ENCODE assay signal across 11 mouse cellular contexts in genomic region chr4:136934746-136935613, GRCm38 (mm10). TPM values are rescaled to one million over a fixed set of nuclear protein-coding genes. Genes with fewer than 3 reads are reported as not detected.
DNase-seq lines count a peak whose midpoint lies in the region; ATAC-seq and TF ChIP-seq lines count a peak whose summit lies in the region.
"Had no signal": no experiment of that assay in that cellular context is flagged by ENCODE, and none has a peak within 500 bp of the region (broad histone marks: within the 10 kb centered on the region; RNA-seq: fewer than 3 reads in every experiment).

No protein-coding gene starts in this region.

- H3K36me3 ChIP-seq in heart, postnatal 0 days (replicated peaks; ENCODE audit: control insufficient read depth, insufficient read depth, low read length), result no peaks in the 10 kb centered on the region
- H3K36me3 ChIP-seq in midbrain, embryonic 10.5 days, result no peaks in the 10 kb centered on the region
- H3K36me3 ChIP-seq in midbrain, embryonic 13.5 days, result peaks cover 3% of the 10 kb centered on the region; the same call in 1 of the 2 replicates
- no peaks in the 10 kb centered on the region for H3K36me3 ChIP-seq in forebrain, embryonic 16.5 days (ENCODE audit: control insufficient read depth, insufficient read depth)
- H3K36me3 ChIP-seq in stomach, embryonic 15.5 days, result no peaks in the 10 kb centered on the region
- H3K36me3 ChIP-seq: hindbrain, embryonic 15.5 days had no signal

- WGBS in heart, postnatal 0 days, result 27% methylated on average over 18 of the region's 18 CpGs
- 52% methylated on average over 18 of the region's 18 CpGs for WGBS in midbrain, embryonic 10.5 days
- WGBS in midbrain, embryonic 13.5 days, result 45% methylated on average over 18 of the region's 18 CpGs
- WGBS in forebrain, embryonic 16.5 days, result 44% methylated on average over 18 of the region's 18 CpGs
- 42% methylated on average over 18 of the region's 18 CpGs for WGBS in stomach, embryonic 15.5 days

- no peak for DNase-seq in heart, postnatal 0 days (ENCODE audit: low spot score)
- DNase-seq in heart, postnatal 36 days, result no peak
- DNase-seq in midbrain, embryonic 10.5 days (ENCODE audit: low spot score), result no peak
- no peak for DNase-seq in right cerebral cortex, postnatal 36 days (ENCODE audit: low spot score in 2 of 2)
- no peak for DNase-seq in left cerebral cortex, adult 9 months (ENCODE audit: low spot score in 2 of 2)

- no peak overlapping the region for H3K27ac ChIP-seq in heart, postnatal 0 days (ENCODE audit: low read depth)
- peak overlapping the region; percentile 60 for H3K27ac ChIP-seq in midbrain, embryonic 10.5 days (replicated peaks)
- H3K27ac ChIP-seq in midbrain, embryonic 13.5 days, result no peak overlapping the region
- no peak overlapping the region for H3K27ac ChIP-seq in forebrain, embryonic 16.5 days (ENCODE audit: low read length)
- no peak overlapping the region for H3K27ac ChIP-seq in stomach, embryonic 15.5 days
- H3K27ac ChIP-seq: hindbrain, embryonic 15.5 days; macrophage had no signal

- H3K9me3 ChIP-seq in heart, postnatal 0 days (replicated peaks; ENCODE audit: control insufficient read depth, low read length), result no peaks in the 10 kb centered on the region
- no peaks in the 10 kb centered on the region for H3K9me3 ChIP-seq in midbrain, embryonic 10.5 days (replicated peaks)
- H3K9me3 ChIP-seq in midbrain, embryonic 13.5 days, result no peaks in the 10 kb centered on the region
- H3K9me3 ChIP-seq in forebrain, embryonic 16.5 days (ENCODE audit: control insufficient read depth, low read length), result no peaks in the 10 kb centered on the region
- no peaks in the 10 kb centered on the region for H3K9me3 ChIP-seq in stomach, embryonic 15.5 days
- H3K9me3 ChIP-seq: hindbrain, embryonic 15.5 days had no signal

- intact Hi-C loops in heart, postnatal 36 days (cut with DNase I), result no loop called here

- H3K4me3 ChIP-seq in heart, postnatal 0 days (ENCODE audit: low read depth, low read length), result no peak overlapping the region
- no peak overlapping the region for H3K4me3 ChIP-seq in midbrain, embryonic 10.5 days
- no peak overlapping the region for H3K4me3 ChIP-seq in midbrain, embryonic 13.5 days (replicated peaks)
- no peak overlapping the region for H3K4me3 ChIP-seq in forebrain, embryonic 16.5 days (replicated peaks; ENCODE audit: low read length)
- H3K4me3 ChIP-seq in stomach, embryonic 15.5 days (replicated peaks), result no peak overlapping the region
- H3K4me3 ChIP-seq: hindbrain, embryonic 15.5 days had no signal

- H3K27me3 ChIP-seq in heart, postnatal 0 days (ENCODE audit: control insufficient read depth, insufficient read depth, low read length), result peaks cover 53% of the 10 kb centered on the region
- H3K27me3 ChIP-seq in midbrain, embryonic 10.5 days (ENCODE audit: low read depth, poor library complexity, severe bottlenecking), result peaks cover 100% of the 10 kb centered on the region
- H3K27me3 ChIP-seq in midbrain, embryonic 13.5 days, result peaks cover 83% of the 10 kb centered on the region
- no peaks in the 10 kb centered on the region for H3K27me3 ChIP-seq in forebrain, embryonic 16.5 days (replicated peaks; ENCODE audit: control insufficient read depth, insufficient read depth, low read length)
- H3K27me3 ChIP-seq in stomach, embryonic 15.5 days (replicated peaks), result 0 out of 2 replicates have a peak, but pooled peaks cover 3% of the 10 kb centered on the region

- H3K4me1 ChIP-seq in heart, postnatal 0 days (ENCODE audit: control insufficient read depth, insufficient read depth), result no peaks in the 10 kb centered on the region
- H3K4me1 ChIP-seq in midbrain, embryonic 10.5 days, result peaks cover 23% of the 10 kb centered on the region
- H3K4me1 ChIP-seq in midbrain, embryonic 13.5 days (replicated peaks), result peaks cover 14% of the 10 kb centered on the region
- 0 out of 2 replicates have a peak, but pooled peaks cover 2% of the 10 kb centered on the region for H3K4me1 ChIP-seq in forebrain, embryonic 16.5 days (replicated peaks; ENCODE audit: control insufficient read depth, insufficient read depth, low read length)
- H3K4me1 ChIP-seq in stomach, embryonic 15.5 days, result peaks cover 6% of the 10 kb centered on the region
- H3K4me1 ChIP-seq: hindbrain, embryonic 15.5 days had no signal

- no peak for TF ChIP-seq CTCF in heart, postnatal 0 days (IDR thresholded peaks at IDR 0.05; ENCODE audit: low read depth)

- H3K4me2 ChIP-seq in heart, postnatal 0 days (ENCODE audit: low read depth, low read length), result no peak overlapping the region
- H3K4me2 ChIP-seq in midbrain, embryonic 13.5 days (replicated peaks), result no peak overlapping the region
- H3K4me2 ChIP-seq in forebrain, embryonic 16.5 days (ENCODE audit: low read length), result no peak overlapping the region
- H3K4me2 ChIP-seq in stomach, embryonic 15.5 days, result no peak overlapping the region
- H3K4me2 ChIP-seq: hindbrain, embryonic 15.5 days had no signal

- no peak overlapping the region for H3K9ac ChIP-seq in heart, postnatal 0 days (replicated peaks; ENCODE audit: low read depth, low read length)
- H3K9ac ChIP-seq in midbrain, embryonic 13.5 days (replicated peaks), result no peak overlapping the region
- no peak overlapping the region for H3K9ac ChIP-seq in forebrain, embryonic 16.5 days (replicated peaks; ENCODE audit: low read depth, low read length)
- H3K9ac ChIP-seq in stomach, embryonic 15.5 days, result no peak overlapping the region
- H3K9ac ChIP-seq: hindbrain, embryonic 15.5 days had no signal

- peak; percentile 21; the same call in 1 of the 2 replicates for ATAC-seq in heart, postnatal 0 days (ENCODE audit: insufficient read depth, low read depth)
- ATAC-seq in midbrain, embryonic 13.5 days, result no peak
- ATAC-seq in forebrain, embryonic 16.5 days, result peak; percentile 72
- ATAC-seq in stomach, embryonic 15.5 days (ENCODE audit: insufficient read depth, low FRiP score, low read depth), result 0 out of 2 replicates have a peak, but pooled peaks have one; percentile 28

- no peak for TF ChIP-seq EP300 in heart, postnatal 0 days (IDR thresholded peaks at IDR 0.05; ENCODE audit: low read depth)

RNA-seq across cellular contexts. Expression of gene Epha8, which starts 21.6 kb away (rescaled TPM):
- total RNA-seq in heart, postnatal 0 days (2014; rRNA removed; ENCODE audit: low replicate concordance), result 0.08 and 0.19 TPM in 2 replicates
- not detected in 2 replicates for polyA plus RNA-seq in heart, postnatal 0 days (2015; fragmentation: Nextera tagmentation; extraction: Ambion mirVana)
- not detected for total RNA-seq in heart, postnatal 36 days (2021)
- polyA plus RNA-seq in midbrain, embryonic 10.5 days (2016; fragmentation: Nextera tagmentation; extraction: Ambion mirVana), result 3.9 and 6.9 TPM in 2 replicates
- polyA plus RNA-seq in midbrain, embryonic 13.5 days (2015; fragmentation: Nextera tagmentation; extraction: Ambion mirVana), result 11.4 and 16.0 TPM in 2 replicates
- 3.7 and 6.7 TPM in 2 replicates for polyA plus RNA-seq in forebrain, embryonic 16.5 days (2015; fragmentation: Nextera tagmentation; extraction: Ambion mirVana)
- 0.95 and 1.0 TPM in 2 replicates for polyA plus RNA-seq in stomach, embryonic 15.5 days (2015; fragmentation: Nextera tagmentation; extraction: Ambion mirVana)
- total RNA-seq: CH12.LX had no signal
- polyA plus RNA-seq: macrophage had no signal

RNA-seq across cellular contexts. Expression of gene C1qa, which starts 36.4 kb away (rescaled TPM):
- total RNA-seq in heart, postnatal 0 days (2014; rRNA removed; ENCODE audit: low replicate concordance), result 40.9 and 50.6 TPM in 2 replicates
- 25.9 and 27.6 TPM in 2 replicates for polyA plus RNA-seq in heart, postnatal 0 days (2015; fragmentation: Nextera tagmentation; extraction: Ambion mirVana)
- 10 to 100 TPM; 41.8 to 69.2 TPM for total RNA-seq in heart, postnatal 36 days (2021)
- 4.9 and 9.1 TPM in 2 replicates for polyA plus RNA-seq in midbrain, embryonic 10.5 days (2016; fragmentation: Nextera tagmentation; extraction: Ambion mirVana)
- polyA plus RNA-seq in midbrain, embryonic 13.5 days (2015; fragmentation: Nextera tagmentation; extraction: Ambion mirVana), result 14.4 and 16.5 TPM in 2 replicates
- polyA plus RNA-seq in forebrain, embryonic 16.5 days (2015; fragmentation: Nextera tagmentation; extraction: Ambion mirVana), result 16.8 and 24.6 TPM in 2 replicates
- polyA plus RNA-seq in stomach, embryonic 15.5 days (2015; fragmentation: Nextera tagmentation; extraction: Ambion mirVana), result 54.3 and 70.7 TPM in 2 replicates
- total RNA-seq: CH12.LX had no signal

RNA-seq across cellular contexts. Expression of gene C1qc, which starts 42.1 kb away (rescaled TPM):
- total RNA-seq in heart, postnatal 0 days (2014; rRNA removed; ENCODE audit: low replicate concordance), result 31.1 and 49.2 TPM in 2 replicates
- 19.3 and 22.4 TPM in 2 replicates for polyA plus RNA-seq in heart, postnatal 0 days (2015; fragmentation: Nextera tagmentation; extraction: Ambion mirVana)
- total RNA-seq in heart, postnatal 36 days (2021), result 10 to 100 TPM; 32.6 to 53.9 TPM
- 7.1 and 12.9 TPM in 2 replicates for polyA plus RNA-seq in midbrain, embryonic 10.5 days (2016; fragmentation: Nextera tagmentation; extraction: Ambion mirVana)
- 13.6 and 16.2 TPM in 2 replicates for polyA plus RNA-seq in midbrain, embryonic 13.5 days (2015; fragmentation: Nextera tagmentation; extraction: Ambion mirVana)
- polyA plus RNA-seq in forebrain, embryonic 16.5 days (2015; fragmentation: Nextera tagmentation; extraction: Ambion mirVana), result 13.9 and 17.6 TPM in 2 replicates
- 34.2 and 37.5 TPM in 2 replicates for polyA plus RNA-seq in stomach, embryonic 15.5 days (2015; fragmentation: Nextera tagmentation; extraction: Ambion mirVana)
- total RNA-seq: CH12.LX had no signal

RNA-seq across cellular contexts. Expression of gene C1qb, which starts 49.0 kb away (rescaled TPM):
- 38.7 and 64.1 TPM in 2 replicates for total RNA-seq in heart, postnatal 0 days (2014; rRNA removed; ENCODE audit: low replicate concordance)
- 37.2 and 39.8 TPM in 2 replicates for polyA plus RNA-seq in heart, postnatal 0 days (2015; fragmentation: Nextera tagmentation; extraction: Ambion mirVana)
- 10 to 100 TPM; 39.8 to 72.6 TPM for total RNA-seq in heart, postnatal 36 days (2021)
- 20.6 and 32.4 TPM in 2 replicates for polyA plus RNA-seq in midbrain, embryonic 10.5 days (2016; fragmentation: Nextera tagmentation; extraction: Ambion mirVana)
- 25.0 and 30.4 TPM in 2 replicates for polyA plus RNA-seq in midbrain, embryonic 13.5 days (2015; fragmentation: Nextera tagmentation; extraction: Ambion mirVana)
- polyA plus RNA-seq in forebrain, embryonic 16.5 days (2015; fragmentation: Nextera tagmentation; extraction: Ambion mirVana), result 24.1 and 32.0 TPM in 2 replicates
- 62.4 and 62.8 TPM in 2 replicates for polyA plus RNA-seq in stomach, embryonic 15.5 days (2015; fragmentation: Nextera tagmentation; extraction: Ambion mirVana)
- total RNA-seq: CH12.LX had no signal
